Mouse (Mus musculus) midbrain, embryonic 13.5 days (tissue): ENCODE results near the gene Cenpp. TPM values are rescaled to one million over a fixed set of nuclear protein-coding genes. Genes with fewer than 3 reads are reported as not detected.

Source experiments
- ATAC-seq: fragments of 200-750 bp; cut with Nextera tagmentation; 2 replicates; pipeline ENCODE4 v1.8.0; 2017; ENCODE audit warnings: mild to moderate bottlenecking, moderate TSS enrichment, moderate library complexity
- H3K27ac ChIP-seq: fragments of 300-500 bp; sonication (generic); 2 replicates; pipeline ENCODE4 v1.5.1; 2015; ENCODE audit warnings: inconsistent platforms, mild to moderate bottlenecking, moderate library complexity
- H3K27me3 ChIP-seq: fragments of 300-500 bp; sonication (generic); 2 replicates; pipeline ENCODE4 v1.6.1; 2015; ENCODE audit warnings: mild to moderate bottlenecking, inconsistent platforms
- H3K36me3 ChIP-seq: fragments of 300-500 bp; sonication (generic); 2 replicates; pipeline ENCODE4 v1.6.1; 2015; ENCODE audit warnings: mild to moderate bottlenecking, inconsistent platforms
- H3K4me1 ChIP-seq: fragments of 300-500 bp; sonication (generic); replicated peaks from 2 replicates; pipeline ENCODE4 v1.6.1; 2015; ENCODE audit warnings: inconsistent platforms
- H3K4me2 ChIP-seq: fragments of 300-500 bp; sonication (generic); replicated peaks from 2 replicates; pipeline ENCODE4 v1.6.1; 2015; ENCODE audit warnings: moderate library complexity, mild to moderate bottlenecking, inconsistent platforms
- H3K4me3 ChIP-seq: fragments of 300-500 bp; sonication (generic); replicated peaks from 2 replicates; pipeline ENCODE4 v1.5.1; 2015; ENCODE audit warnings: mild to moderate bottlenecking, inconsistent platforms
- H3K9ac ChIP-seq: fragments of 300-500 bp; sonication (generic); replicated peaks from 2 replicates; pipeline ENCODE4 v1.6.1; 2015; ENCODE audit warnings: mild to moderate bottlenecking, inconsistent platforms
- H3K9me3 ChIP-seq: fragments of 300-500 bp; sonication (generic); 2 replicates; pipeline ENCODE4 v1.6.1; 2016; ENCODE audit warnings: mild to moderate bottlenecking, inconsistent platforms
- WGBS: fragments of 180-500 bp; shearing (Covaris S2); methylation state at CpG from one replicate; pipeline ENCODE4 v1.1.7; 2015; 5-methylcytosine and 5-hydroxymethylcytosine counted together
- polyA plus RNA-seq: library from polyadenylated mRNA; unstranded; fragments of >200 nt; fragmentation: Nextera tagmentation; extraction: Ambion mirVana; gene quantifications from 2 replicates; pipeline ENCODE4 v1.2.1, GENCODE M21; 2015

Gene Cenpp
- 12.7 and 13.7 TPM in 2 replicates for polyA plus RNA-seq

- peak; percentile 99 for ATAC-seq
- peak within 1 kb of the TSS; percentile 67 for H3K9ac ChIP-seq
- H3K4me1 ChIP-seq: peaks cover 21% of the 10 kb centered on the region
- H3K4me3 ChIP-seq: peak within 1 kb of the TSS; percentile 69
- under 1% methylated on average over 68 of the region's 68 CpGs for WGBS
- H3K9me3 ChIP-seq: no peaks in the 10 kb centered on the region
- H3K27me3 ChIP-seq: no peaks in the 10 kb centered on the region
- H3K36me3 ChIP-seq: peaks cover 8% of the 10 kb centered on the region
- peak within 1 kb of the TSS; percentile 87 for H3K4me2 ChIP-seq
- no peak within 1 kb of the TSS for H3K27ac ChIP-seq
Measured at GRCm38 (mm10) chr13:49652481-49653179, at the start of gene Cenpp, which contains the start of gene Nol8. Cenpp (minus strand) TSS chr13:49652785. Nol8 (plus strand) TSS chr13:49653078.

- peaks cover 52% of the 10 kb centered on the region for H3K36me3 ChIP-seq
- no peak overlapping the region for H3K9ac ChIP-seq
- no peak for ATAC-seq
- 96% methylated on average over 5 of the region's 5 CpGs for WGBS
- no peaks in the 10 kb centered on the region for H3K4me1 ChIP-seq
- no peaks in the 10 kb centered on the region for H3K9me3 ChIP-seq
- H3K27ac ChIP-seq: no peak overlapping the region
- no peaks in the 10 kb centered on the region for H3K27me3 ChIP-seq
- no peak overlapping the region for H3K4me2 ChIP-seq
- no peak overlapping the region for H3K4me3 ChIP-seq
Measured at GRCm38 (mm10) chr13:49691056-49691455, 38.5 kb upstream of the Cenpp start.

DNA sequence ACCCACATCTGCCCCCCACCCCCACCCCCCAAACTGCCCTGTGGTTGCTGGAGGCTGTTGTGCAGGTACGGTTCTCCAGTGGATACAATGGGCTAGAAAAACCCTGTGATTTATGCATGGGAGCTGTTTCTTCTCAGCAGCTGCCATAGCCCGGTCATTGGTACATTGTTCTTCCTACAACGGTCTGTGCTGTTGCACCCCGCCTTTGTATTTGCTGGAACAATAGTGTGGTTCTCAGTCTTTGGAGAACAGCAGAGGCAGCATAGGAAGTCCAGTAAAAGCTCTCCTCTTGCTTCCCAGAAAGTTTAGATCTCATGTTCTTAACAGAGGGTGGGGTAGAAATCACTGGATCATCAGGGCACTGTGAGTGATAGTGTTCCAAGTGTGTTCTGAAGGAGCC, 31.7 kb upstream of the Cenpp start:
- 66% methylated on average over 4 of the region's 4 CpGs for WGBS

DNA sequence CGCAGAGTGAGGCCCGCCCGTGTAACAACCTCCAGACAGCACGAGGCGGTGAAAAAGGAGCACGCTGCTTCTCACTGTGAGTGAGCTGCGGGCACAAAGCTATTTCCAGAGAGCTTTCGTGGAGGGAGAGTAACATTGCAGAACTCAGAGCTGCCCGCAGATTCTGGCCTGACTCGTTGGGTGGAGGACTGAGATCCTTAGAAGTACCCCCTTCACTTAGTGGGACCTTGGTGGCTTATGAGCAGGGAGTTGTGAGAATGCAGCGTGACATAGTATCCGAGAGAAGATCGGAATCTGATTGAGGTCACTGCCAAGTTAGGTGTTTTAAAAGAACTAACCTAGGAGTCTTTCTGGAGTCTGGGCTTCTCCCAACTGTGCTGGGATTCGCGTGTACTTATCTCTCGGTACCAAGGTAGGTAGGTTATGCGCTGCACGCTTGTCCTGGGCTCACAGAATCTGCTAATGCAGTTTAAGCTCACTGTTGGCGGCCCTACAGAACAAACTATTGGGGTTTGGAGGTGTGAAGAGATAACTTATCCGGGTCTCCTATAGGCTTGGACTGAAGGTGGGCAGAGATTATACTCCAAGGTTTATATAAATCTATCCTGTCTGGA, 29.8 kb upstream of the Cenpp start:
- Histone ChIP-seq H3K27ac (peak overlapping the region; percentile 61; the same call in 1 of the 2 replicates), H3K27me3 (no peaks in the 10 kb centered on the region), H3K4me2 (peak overlapping the region; percentile 91), H3K9ac (peak overlapping the region; percentile 83), H3K4me1 (peaks cover 29% of the 10 kb centered on the region), H3K4me3 (peak overlapping the region; percentile 83), H3K9me3 (no peaks in the 10 kb centered on the region), H3K36me3 (peaks cover 18% of the 10 kb centered on the region)
- WGBS: under 1% methylated on average over 20 of the region's 20 CpGs
- no peak for ATAC-seq

More for the DNA sequence above, 31.7 kb upstream of the Cenpp start:
- Histone ChIP-seq H3K4me2 (no peak overlapping the region), H3K27me3 (no peaks in the 10 kb centered on the region), H3K36me3 (peaks cover 24% of the 10 kb centered on the region), H3K27ac (no peak overlapping the region), H3K9me3 (no peaks in the 10 kb centered on the region), H3K4me3 (no peak overlapping the region; the same call in 1 of the 2 replicates), H3K4me1 (peaks cover 29% of the 10 kb centered on the region), H3K9ac (no peak overlapping the region; the same call in 1 of the 2 replicates)
- no peak for ATAC-seq

- H3K4me2 ChIP-seq: peak within 1 kb of the TSS; percentile 91
- H3K27me3 ChIP-seq: no peaks in the 10 kb centered on the region
- peak within 1 kb of the TSS; percentile 83 for H3K9ac ChIP-seq
- WGBS: 6% methylated on average over 26 of the region's 26 CpGs
- H3K27ac ChIP-seq: peak within 1 kb of the TSS; percentile 61; the same call in 1 of the 2 replicates
- H3K4me1 ChIP-seq: peaks cover 29% of the 10 kb centered on the region
- peak; percentile 100 for ATAC-seq
- H3K36me3 ChIP-seq: peaks cover 23% of the 10 kb centered on the region
- H3K4me3 ChIP-seq: peak within 1 kb of the TSS; percentile 83
- H3K9me3 ChIP-seq: no peaks in the 10 kb centered on the region
Measured at GRCm38 (mm10) chr13:49681351-49682232, 29.0 kb upstream of the Cenpp start, which contains the start of gene Iars. Iars (plus strand) TSS chr13:49682100.

DNA sequence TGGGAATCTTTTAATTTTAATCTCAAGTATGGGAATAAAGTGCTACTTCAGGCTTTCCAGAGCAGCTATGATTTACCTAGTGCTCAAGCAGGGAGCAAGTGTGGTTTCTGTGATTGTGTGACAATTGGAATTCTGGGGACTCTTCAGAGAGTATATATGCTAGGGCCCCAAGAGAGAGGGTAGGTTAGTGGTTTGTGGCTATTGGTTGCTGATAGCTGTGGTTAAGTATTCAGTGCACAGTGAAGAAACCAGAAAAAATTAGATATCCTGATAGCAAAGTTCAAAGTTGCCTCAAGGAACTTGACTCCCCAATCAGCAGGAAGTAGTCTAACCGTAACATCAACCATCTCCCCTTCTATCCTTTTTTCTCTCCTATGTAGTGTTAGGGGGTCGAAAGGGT, 25.2 kb upstream of the Cenpp start:
- H3K4me1 ChIP-seq: peaks cover 11% of the 10 kb centered on the region

GRCm38 (mm10) chr13:49653180-49653541, 576 bp upstream of the Cenpp start:
- ATAC-seq: peak; percentile 80
- Histone ChIP-seq H3K4me2 (peak overlapping the region; percentile 80), H3K36me3 (peaks cover 9% of the 10 kb centered on the region), H3K4me1 (peaks cover 21% of the 10 kb centered on the region), H3K4me3 (peak overlapping the region; percentile 69), H3K27me3 (no peaks in the 10 kb centered on the region), H3K9ac (peak overlapping the region; percentile 67), H3K27ac (no peak overlapping the region), H3K9me3 (no peaks in the 10 kb centered on the region)
- 0% methylated on average over 16 of the region's 16 CpGs for WGBS

More for the DNA sequence above, 25.2 kb upstream of the Cenpp start:
- Histone ChIP-seq H3K27ac (no peak overlapping the region), H3K36me3 (peaks cover 46% of the 10 kb centered on the region), H3K27me3 (no peaks in the 10 kb centered on the region), H3K4me2 (no peak overlapping the region), H3K4me3 (no peak overlapping the region), H3K9ac (no peak overlapping the region), H3K9me3 (no peaks in the 10 kb centered on the region)
- 90% methylated on average over 2 of the region's 2 CpGs for WGBS
- ATAC-seq: no peak

DNA sequence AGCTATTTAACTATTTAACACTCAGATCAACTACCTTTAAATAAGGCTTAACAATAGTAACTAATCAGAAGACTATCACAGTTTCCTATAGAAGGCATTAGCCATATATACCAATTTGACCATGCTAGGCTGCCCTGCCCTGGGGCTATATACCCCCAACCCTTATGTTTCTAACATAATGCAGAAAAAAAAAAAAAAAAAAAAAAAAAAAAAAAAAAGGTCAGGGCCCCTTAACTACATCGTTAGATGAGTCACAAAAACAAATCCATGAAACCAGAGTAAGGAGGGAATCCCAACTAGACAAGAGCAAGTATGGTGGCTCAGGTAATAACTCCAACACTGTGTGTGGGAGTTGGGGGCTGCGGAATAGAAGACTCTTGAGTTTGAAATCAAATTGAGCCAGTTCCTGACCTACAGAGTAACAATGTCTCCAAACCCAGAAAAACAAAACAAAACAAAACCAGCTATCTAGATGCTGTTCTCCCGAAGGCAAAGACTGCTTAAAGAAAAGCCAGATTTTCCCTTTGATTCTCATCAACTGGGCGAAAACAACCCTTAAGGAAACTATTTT, 719 bp downstream of the Cenpp start:
- Histone ChIP-seq H3K4me1 (peaks cover 21% of the 10 kb centered on the region), H3K36me3 (peaks cover 2% of the 10 kb centered on the region; the same call in 1 of the 2 replicates), H3K4me3 (peak overlapping the region; percentile 69), H3K9ac (peak overlapping the region; percentile 40; the same call in 1 of the 2 replicates), H3K4me2 (peak overlapping the region; percentile 87), H3K9me3 (no peaks in the 10 kb centered on the region), H3K27ac (no peak overlapping the region), H3K27me3 (no peaks in the 10 kb centered on the region)
- WGBS: 5% methylated on average over 4 of the region's 4 CpGs
- ATAC-seq: no peak

- no peak overlapping the region for H3K4me3 ChIP-seq
Measured at GRCm38 (mm10) chr13:49651136-49651535, 1.4 kb downstream of the Cenpp start.

DNA sequence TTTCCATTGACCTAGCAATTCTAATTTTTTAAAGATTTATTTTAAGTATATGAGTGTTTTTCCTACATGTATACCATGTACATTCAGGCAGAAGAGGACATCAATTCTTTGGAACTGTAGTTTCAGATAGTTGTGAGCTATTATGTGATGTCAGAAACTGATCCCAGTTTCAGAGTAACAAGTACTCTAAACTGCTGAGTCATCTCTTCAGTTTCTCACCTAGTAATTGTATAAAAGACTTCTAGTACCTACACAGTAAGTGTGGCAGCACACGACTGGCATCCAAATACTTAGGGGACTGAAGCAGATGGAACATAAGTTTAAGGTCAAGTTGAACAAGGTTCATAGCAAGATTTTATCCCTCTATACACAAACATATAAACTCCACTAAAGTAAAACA, 6.6 kb downstream of the Cenpp start:
- 83% methylated on average over 1 of the region's 1 CpGs for WGBS

More at GRCm38 (mm10) chr13:49651136-49651535, 1.4 kb downstream of the Cenpp start:
- ATAC-seq: no peak
- Histone ChIP-seq H3K4me2 (peak overlapping the region; percentile 87), H3K36me3 (no peaks in the 10 kb centered on the region), H3K27ac (no peak overlapping the region), H3K9me3 (no peaks in the 10 kb centered on the region), H3K4me1 (peaks cover 21% of the 10 kb centered on the region), H3K9ac (no peak overlapping the region), H3K27me3 (no peaks in the 10 kb centered on the region)
- 47% methylated on average over 2 of the region's 2 CpGs for WGBS

GRCm38 (mm10) chr13:49644731-49645529, 7.7 kb downstream of the Cenpp start:
- WGBS: 71% methylated on average over 2 of the region's 2 CpGs
- Histone ChIP-seq H3K27ac (no peak overlapping the region), H3K4me1 (no peaks in the 10 kb centered on the region), H3K36me3 (no peaks in the 10 kb centered on the region), H3K27me3 (no peaks in the 10 kb centered on the region), H3K9me3 (no peaks in the 10 kb centered on the region), H3K4me3 (no peak overlapping the region), H3K9ac (no peak overlapping the region), H3K4me2 (no peak overlapping the region)
- ATAC-seq: 0 out of 2 replicates have a peak, but pooled peaks have one; percentile 24

More for the DNA sequence above, 6.6 kb downstream of the Cenpp start:
- no peak overlapping the region for H3K27ac ChIP-seq
- H3K4me3 ChIP-seq: no peak overlapping the region
- ATAC-seq: no peak
- H3K4me2 ChIP-seq: no peak overlapping the region
- no peaks in the 10 kb centered on the region for H3K27me3 ChIP-seq
- H3K4me1 ChIP-seq: no peaks in the 10 kb centered on the region
- no peaks in the 10 kb centered on the region for H3K9me3 ChIP-seq
- H3K36me3 ChIP-seq: no peaks in the 10 kb centered on the region
- H3K9ac ChIP-seq: no peak overlapping the region
